Mouse (Mus musculus) brain, embryonic 14.5 days (tissue): Measurements from ENCODE around the gene Elk1.

ENCODE experiments used
- CTCF ChIP-seq: fragments of 200-500 bp; IDR thresholded peaks from 2 replicates; pipeline ENCODE4 v1.5.1; 2012; ENCODE audit warnings: inconsistent platforms, mild to moderate bottlenecking, moderate library complexity, borderline replicate concordance; ENCODE audit not compliant: insufficient read depth, insufficient read length; ENCODE audit errors: extremely low read depth
- POLR2A ChIP-seq: fragments of 200-500 bp; IDR thresholded peaks from 2 replicates; pipeline ENCODE4 v1.6.1; 2012; ENCODE audit warnings: mild to moderate bottlenecking, inconsistent platforms, borderline replicate concordance; ENCODE audit not compliant: poor library complexity, insufficient read depth, insufficient read length, severe bottlenecking; ENCODE audit errors: extremely low read depth

- TF ChIP-seq POLR2A: no peak
- TF ChIP-seq CTCF: no peak
Measured at GRCm38 (mm10) chrX:20923506-20923905, 26.9 kb downstream of the Elk1 start.
